Mouse (Mus musculus) thymus, postnatal 36 days (tissue): ENCODE results near the gene Kif13a.
A peak's percentile ranks its signal among the peaks of the same experiment; 100 is the strongest.

Source experiments
- DNase-seq, 2 experiments: peaks; one replicate each; pipeline ENCODE4 v3.0.0; 2022; ENCODE audit warnings: mixed read lengths in 2 of 2

Kif13a gene

GRCm38 (mm10) chr13:46929719-46930658, at the start of gene Kif13a:
Gene Kif13a (minus strand): TSS chr13:46929867.
- peak; percentile 48 to 57 for DNase-seq

GRCm38 (mm10) chr13:46976532-46976931, 46.9 kb upstream of the Kif13a start:
- no peak for DNase-seq

GRCm38 (mm10) chr13:46975930-46976329, 46.3 kb upstream of the Kif13a start:
- no peak for DNase-seq

- no peak for DNase-seq
Measured at GRCm38 (mm10) chr13:46975031-46975551, 45.4 kb upstream of the Kif13a start.

GRCm38 (mm10) chr13:46970286-46970945, 40.7 kb upstream of the Kif13a start:
- no peak for DNase-seq

GRCm38 (mm10) chr13:46968626-46969025, 39.0 kb upstream of the Kif13a start:
- no peak for DNase-seq

GRCm38 (mm10) chr13:46967308-46967707, 37.6 kb upstream of the Kif13a start:
- DNase-seq, result no peak

GRCm38 (mm10) chr13:46960878-46961474, 31.3 kb upstream of the Kif13a start:
- DNase-seq, result no peak

- DNase-seq, result no peak
Measured at GRCm38 (mm10) chr13:46959139-46959538, 29.5 kb upstream of the Kif13a start.

GRCm38 (mm10) chr13:46951212-46951611, 21.5 kb upstream of the Kif13a start:
- DNase-seq, result no peak

- DNase-seq, result no peak
Measured at GRCm38 (mm10) chr13:46949741-46950140, 20.1 kb upstream of the Kif13a start.

- DNase-seq, result peak in 1 of 2 experiments; percentile 5
Measured at GRCm38 (mm10) chr13:46948027-46948426, 18.4 kb upstream of the Kif13a start.

GRCm38 (mm10) chr13:46946041-46946440, 16.4 kb upstream of the Kif13a start:
- DNase-seq, result no peak

GRCm38 (mm10) chr13:46945256-46945655, 15.6 kb upstream of the Kif13a start:
- DNase-seq, result no peak

- DNase-seq, result no peak
Measured at GRCm38 (mm10) chr13:46943294-46943693, 13.6 kb upstream of the Kif13a start.

- DNase-seq, result no peak
Measured at GRCm38 (mm10) chr13:46934116-46934515, 4.4 kb upstream of the Kif13a start.

- no peak for DNase-seq
Measured at GRCm38 (mm10) chr13:46932846-46933245, 3.2 kb upstream of the Kif13a start.

- DNase-seq, result no peak
Measured at GRCm38 (mm10) chr13:46932049-46932448, 2.4 kb upstream of the Kif13a start.

GRCm38 (mm10) chr13:46930659-46931046, 986 bp upstream of the Kif13a start:
- peak; percentile 28 to 44 for DNase-seq

- peak; percentile 11 to 26 for DNase-seq
Measured at GRCm38 (mm10) chr13:46928961-46929691, 541 bp downstream of the Kif13a start.

GRCm38 (mm10) chr13:46928404-46928803, 1.3 kb downstream of the Kif13a start:
- no peak for DNase-seq

GRCm38 (mm10) chr13:46925671-46926070, 4.0 kb downstream of the Kif13a start:
- no peak for DNase-seq

- no peak for DNase-seq
Measured at GRCm38 (mm10) chr13:46921559-46921958, 8.1 kb downstream of the Kif13a start.
